9 mouse cellular contexts compared by ENCODE assay signal in the genomic region with DNA sequence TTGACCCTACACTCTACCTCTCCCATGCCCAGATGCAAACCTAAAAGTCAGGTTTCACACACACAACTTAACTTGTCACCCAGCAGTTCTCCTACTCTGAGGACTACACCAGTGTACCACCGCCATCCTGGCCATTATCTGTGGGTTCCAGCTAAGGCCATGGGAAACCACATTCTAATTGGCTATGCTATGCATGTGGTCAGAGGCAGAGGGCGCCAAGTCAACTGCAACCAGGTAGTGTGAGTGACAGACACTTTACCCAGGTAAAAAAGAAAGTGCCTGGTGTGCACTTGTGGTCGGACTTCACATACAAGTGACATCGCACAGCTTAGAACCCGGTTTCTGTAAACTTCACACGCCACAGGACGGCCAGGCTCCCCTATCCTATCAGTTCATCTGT. TPM values are rescaled to one million over a fixed set of nuclear protein-coding genes. Genes with fewer than 3 reads are reported as not detected.
DNase-seq lines count a peak whose midpoint lies in the region; ATAC-seq lines count a peak whose summit lies in the region.
"Had no signal": no experiment of that assay in that cellular context is flagged by ENCODE, and none has a peak within 500 bp of the region (broad histone marks: within the 10 kb centered on the region; RNA-seq: fewer than 3 reads in every experiment).

No protein-coding gene starts in this region.

- H3K36me3 ChIP-seq in forebrain, embryonic 16.5 days (ENCODE audit: control insufficient read depth, insufficient read depth) = peaks cover 6% of the 10 kb centered on the region; the same call in 1 of the 2 replicates
- H3K36me3 ChIP-seq in forebrain, embryonic 12.5 days (replicated peaks) = peaks cover 13% of the 10 kb centered on the region; the same call in 1 of the 2 replicates

- no peak overlapping the region for H3K9ac ChIP-seq in forebrain, embryonic 16.5 days (replicated peaks; ENCODE audit: low read depth, low read length)
- H3K9ac ChIP-seq in forebrain, embryonic 12.5 days = no peak overlapping the region

- peaks cover 55% of the 10 kb centered on the region for H3K4me1 ChIP-seq in forebrain, embryonic 16.5 days (replicated peaks; ENCODE audit: control insufficient read depth, insufficient read depth, low read length)
- H3K4me1 ChIP-seq in forebrain, embryonic 12.5 days = peaks cover 21% of the 10 kb centered on the region

- WGBS in forebrain, embryonic 16.5 days = 64% methylated on average over 7 of the region's 7 CpGs
- WGBS in forebrain, embryonic 12.5 days = 60% methylated on average over 7 of the region's 7 CpGs

- no peaks in the 10 kb centered on the region for H3K9me3 ChIP-seq in forebrain, embryonic 16.5 days (ENCODE audit: control insufficient read depth, low read length)
- no peaks in the 10 kb centered on the region for H3K9me3 ChIP-seq in forebrain, embryonic 12.5 days
- H3K9me3 ChIP-seq: G1E had no signal

- no peak for ATAC-seq in forebrain, embryonic 16.5 days
- no peak for ATAC-seq in forebrain, embryonic 12.5 days (ENCODE audit: low FRiP score)
- ATAC-seq in activated CD4-positive, CD25-positive, alpha-beta regulatory T cell, adult 4 months = no peak

- peak; percentile 37 to 40 for DNase-seq in B cell, adult 2 months
- DNase-seq in cerebellum, postnatal 14 days = peak; percentile 65 to 71
- DNase-seq in lung, adult 18-20 months = peak; percentile 68 to 73
- DNase-seq in retina, embryonic 14.5 days (ENCODE audit: low spot score) = no peak
- no peak for DNase-seq in adrenal gland, adult 8-10 months

- H3K27ac ChIP-seq in forebrain, embryonic 16.5 days (ENCODE audit: low read length) = no peak overlapping the region
- H3K27ac ChIP-seq in forebrain, embryonic 12.5 days = no peak overlapping the region

- H3K4me2 ChIP-seq in forebrain, embryonic 16.5 days (ENCODE audit: low read length) = peak overlapping the region; percentile 14; the same call in 1 of the 2 replicates
- no peak overlapping the region for H3K4me2 ChIP-seq in forebrain, embryonic 12.5 days

- no peak overlapping the region for H3K4me3 ChIP-seq in forebrain, embryonic 16.5 days (replicated peaks; ENCODE audit: low read length)
- no peak overlapping the region for H3K4me3 ChIP-seq in forebrain, embryonic 12.5 days (replicated peaks)

- no peaks in the 10 kb centered on the region for H3K27me3 ChIP-seq in forebrain, embryonic 16.5 days (replicated peaks; ENCODE audit: control insufficient read depth, insufficient read depth, low read length)
- peaks cover 86% of the 10 kb centered on the region for H3K27me3 ChIP-seq in forebrain, embryonic 12.5 days

RNA-seq across cellular contexts. Expression of a gene that starts 36.3 kb away (rescaled TPM):
- polyA plus RNA-seq in forebrain, embryonic 16.5 days (2015; fragmentation: Nextera tagmentation; extraction: Ambion mirVana) = 2.0 and 2.2 TPM in 2 replicates
- 2.2 and 3.5 TPM in 2 replicates for polyA plus RNA-seq in forebrain, embryonic 12.5 days (2016; fragmentation: Nextera tagmentation; extraction: Ambion mirVana)
- 10 to 100 TPM; 20.2 to 37.5 TPM for polyA plus RNA-seq in activated CD4-positive, CD25-positive, alpha-beta regulatory T cell, adult 4 months (2017; shearing (Covaris generic))
- under 1 TPM in 2 of 4 experiments, not detected in 2; 0.52 to 0.73 TPM for total RNA-seq in adrenal gland, adult 8-10 months (2022)

RNA-seq across cellular contexts. Expression of a gene that starts 41.0 kb away (rescaled TPM):
- 440 and 546 TPM in 2 replicates for polyA plus RNA-seq in forebrain, embryonic 16.5 days (2015; fragmentation: Nextera tagmentation; extraction: Ambion mirVana)
- polyA plus RNA-seq in forebrain, embryonic 12.5 days (2016; fragmentation: Nextera tagmentation; extraction: Ambion mirVana) = 31.9 and 33.2 TPM in 2 replicates
- polyA plus RNA-seq in activated CD4-positive, CD25-positive, alpha-beta regulatory T cell, adult 4 months (2017; shearing (Covaris generic)) = 1 to 10 TPM; 2.0 to 2.2 TPM
- 100 to 1,000 TPM in 3 of 4 experiments, 10 to 100 TPM in 1; 99.6 to 150 (median 117) TPM for total RNA-seq in adrenal gland, adult 8-10 months (2022)

RNA-seq across cellular contexts. Expression of a gene that starts 57.9 kb away (rescaled TPM):
- 2.6 and 2.9 TPM in 2 replicates for polyA plus RNA-seq in forebrain, embryonic 16.5 days (2015; fragmentation: Nextera tagmentation; extraction: Ambion mirVana)
- 3.1 and 3.9 TPM in 2 replicates for polyA plus RNA-seq in forebrain, embryonic 12.5 days (2016; fragmentation: Nextera tagmentation; extraction: Ambion mirVana)
- polyA plus RNA-seq in activated CD4-positive, CD25-positive, alpha-beta regulatory T cell, adult 4 months (2017; shearing (Covaris generic)) = 1 to 10 TPM in 1 of 2 experiments, under 1 TPM in 1; 0.85 to 1.2 TPM
- 1 to 10 TPM; 3.1 to 5.6 (median 4.2) TPM for total RNA-seq in adrenal gland, adult 8-10 months (2022)

Comparison
In these comparisons a context has a peak if more than half of its experiments do, and no peak if none do; other contexts are left out.
1. RNA of a gene that starts 41.0 kb away (polyA plus RNA-seq): 440 to 546 TPM in forebrain, embryonic 16.5 days; 31.9 to 33.2 TPM in forebrain, embryonic 12.5 days and 2.0 to 2.2 TPM in activated CD4-positive, CD25-positive, alpha-beta regulatory T cell, adult 4 months; every median in the first group is over 10 times any median in the second.
2. DNase-seq: peak in B cell, adult 2 months (2 of 2), cerebellum, postnatal 14 days (2 of 2) and lung, adult 18-20 months (2 of 2); none in retina, embryonic 14.5 days (single experiment) and adrenal gland, adult 8-10 months (single experiment).